Mouse (Mus musculus) neural tube, embryonic 12.5 days (tissue): Measurements from ENCODE around the gene Olfr1120. TPM values are rescaled to one million over a fixed set of nuclear protein-coding genes. Genes with fewer than 3 reads are reported as not detected.
"Not testable (repeated sequence)": the region's sequence is repeated elsewhere in the genome, so short reads cannot be mapped to it uniquely, and the experiment has no call there.

Experiments used
- ATAC-seq: fragments of 200-750 bp; cut with Nextera tagmentation; 2 replicates; pipeline ENCODE4 v1.8.0; 2017; ENCODE audit warnings: low read depth, mild to moderate bottlenecking, moderate TSS enrichment, moderate library complexity; ENCODE audit not compliant: low FRiP score
- H3K27ac ChIP-seq: fragments of 300-500 bp; sonication (generic); 2 replicates; pipeline ENCODE4 v1.5.1; 2016
- H3K27me3 ChIP-seq: fragments of 300-500 bp; sonication (generic); replicated peaks from 2 replicates; pipeline ENCODE4 v1.6.1; 2016; ENCODE audit warnings: mild to moderate bottlenecking
- H3K36me3 ChIP-seq: fragments of 300-500 bp; sonication (generic); 2 replicates; pipeline ENCODE4 v1.6.1; 2016; ENCODE audit warnings: mild to moderate bottlenecking
- H3K4me1 ChIP-seq: fragments of 300-500 bp; sonication (generic); 2 replicates; pipeline ENCODE4 v1.6.1; 2016
- H3K4me2 ChIP-seq: fragments of 300-500 bp; sonication (generic); replicated peaks from 2 replicates; pipeline ENCODE4 v1.6.1; 2016; ENCODE audit warnings: mild to moderate bottlenecking
- H3K4me3 ChIP-seq: fragments of 300-500 bp; sonication (generic); 2 replicates; pipeline ENCODE4 v1.5.1; 2016
- H3K9ac ChIP-seq: fragments of 300-500 bp; sonication (generic); 2 replicates; pipeline ENCODE4 v1.6.1; 2016; ENCODE audit warnings: mild to moderate bottlenecking
- H3K9me3 ChIP-seq: fragments of 300-500 bp; sonication (generic); 2 replicates; pipeline ENCODE4 v1.6.1; 2016; ENCODE audit warnings: mild to moderate bottlenecking
- WGBS: fragments of 180-500 bp; shearing (Covaris S2); methylation state at CpG from one replicate; pipeline ENCODE4 v1.1.7; 2016; 5-methylcytosine and 5-hydroxymethylcytosine counted together
- polyA plus RNA-seq: library from polyadenylated mRNA; unstranded; fragments of >200 nt; fragmentation: Nextera tagmentation; extraction: Ambion mirVana; gene quantifications from 2 replicates; pipeline ENCODE4 v1.2.1, GENCODE M21; 2016

The Olfr1120 gene
- not detected in 2 replicates for polyA plus RNA-seq

GRCm38 (mm10) chr2:87354515-87354914 lies at the start of gene Olfr1120:
Gene Olfr1120 (plus strand): TSS chr2:87354815.
- WGBS = 71% methylated on average over 2 of the region's 2 CpGs

GRCm38 (mm10) chr2:87307281-87307680 lies 47.3 kb upstream of the Olfr1120 start, which contains the start of gene Olfr1118:
Gene Olfr1118 (plus strand): TSS chr2:87307581.
- H3K27me3 ChIP-seq = no peaks in the 10 kb centered on the region
- H3K4me3 ChIP-seq = no peak within 1 kb of the TSS
- H3K4me1 ChIP-seq = no peaks in the 10 kb centered on the region
- no peak within 1 kb of the TSS for H3K27ac ChIP-seq
- H3K9ac ChIP-seq = no peak within 1 kb of the TSS
- no peak for ATAC-seq
- H3K36me3 ChIP-seq = no peaks in the 10 kb centered on the region
- WGBS = 74% methylated on average over 1 of the region's 1 CpGs
- no peaks in the 10 kb centered on the region for H3K9me3 ChIP-seq
- no peak within 1 kb of the TSS for H3K4me2 ChIP-seq

More at GRCm38 (mm10) chr2:87354515-87354914, at the start of gene Olfr1120:
- no peak for ATAC-seq
- Histone ChIP-seq H3K36me3 (no peaks in the 10 kb centered on the region), H3K4me2 (no peak within 1 kb of the TSS), H3K27me3 (no peaks in the 10 kb centered on the region), H3K9ac (no peak within 1 kb of the TSS), H3K9me3 (no peaks in the 10 kb centered on the region), H3K4me1 (no peaks in the 10 kb centered on the region), H3K4me3 (no peak within 1 kb of the TSS), H3K27ac (no peak within 1 kb of the TSS)

- not testable (repeated sequence) for H3K27me3 ChIP-seq, H3K9ac ChIP-seq, H3K36me3 ChIP-seq, ATAC-seq, H3K4me2 ChIP-seq, H3K4me3 ChIP-seq, H3K4me1 ChIP-seq, H3K27ac ChIP-seq, H3K9me3 ChIP-seq
- WGBS = 91% methylated on average over 2 of the region's 2 CpGs
These were observed 5.5 kb downstream of the Olfr1120 start for GRCm38 (mm10) chr2:87360121-87360520.

GRCm38 (mm10) chr2:87369595-87369994 lies 15.0 kb downstream of the Olfr1120 start, which contains the start of gene Olfr1121:
Gene Olfr1121 (plus strand): TSS chr2:87369895.
- no peaks in the 10 kb centered on the region for H3K27me3 ChIP-seq

GRCm38 (mm10) chr2:87371726-87372125 lies 17.1 kb downstream of the Olfr1120 start:
- H3K4me2 ChIP-seq = no peak overlapping the region
- WGBS = 90% methylated on average over 4 of the region's 4 CpGs
- no peaks in the 10 kb centered on the region for H3K27me3 ChIP-seq
- ATAC-seq = no peak
- no peak overlapping the region for H3K27ac ChIP-seq
- no peak overlapping the region for H3K4me3 ChIP-seq
- no peaks in the 10 kb centered on the region for H3K4me1 ChIP-seq
- no peaks in the 10 kb centered on the region for H3K9me3 ChIP-seq
- H3K9ac ChIP-seq = no peak overlapping the region
- no peaks in the 10 kb centered on the region for H3K36me3 ChIP-seq

More at GRCm38 (mm10) chr2:87369595-87369994, 15.0 kb downstream of the Olfr1120 start, which contains the start of gene Olfr1121:
- Histone ChIP-seq H3K36me3 (no peaks in the 10 kb centered on the region), H3K4me1 (no peaks in the 10 kb centered on the region), H3K9ac (no peak within 1 kb of the TSS), H3K4me3 (no peak within 1 kb of the TSS), H3K9me3 (no peaks in the 10 kb centered on the region), H3K27ac (no peak within 1 kb of the TSS), H3K4me2 (no peak within 1 kb of the TSS)
- 39% methylated on average over 1 of the region's 1 CpGs for WGBS
- ATAC-seq = no peak

GRCm38 (mm10) chr2:87383935-87384334 lies 29.3 kb downstream of the Olfr1120 start:
- no peaks in the 10 kb centered on the region for H3K27me3 ChIP-seq
- no peaks in the 10 kb centered on the region for H3K9me3 ChIP-seq
- no peaks in the 10 kb centered on the region for H3K36me3 ChIP-seq
- H3K4me1 ChIP-seq = no peaks in the 10 kb centered on the region
- no peak overlapping the region for H3K4me3 ChIP-seq
- H3K4me2 ChIP-seq = no peak overlapping the region
- 80% methylated on average over 2 of the region's 2 CpGs for whole genome bisulfite sequencing
- no peak overlapping the region for H3K9ac ChIP-seq
- H3K27ac ChIP-seq = no peak overlapping the region
- no peak for ATAC-seq

- no peaks in the 10 kb centered on the region for H3K36me3 ChIP-seq
- no peaks in the 10 kb centered on the region for H3K9me3 ChIP-seq
- no peaks in the 10 kb centered on the region for H3K27me3 ChIP-seq
- H3K9ac ChIP-seq = no peak within 1 kb of the TSS
- H3K27ac ChIP-seq = no peak within 1 kb of the TSS
- no peak for ATAC-seq
- H3K4me3 ChIP-seq = no peak within 1 kb of the TSS
- H3K4me2 ChIP-seq = no peak within 1 kb of the TSS
- no peaks in the 10 kb centered on the region for H3K4me1 ChIP-seq
- WGBS = 88% methylated on average over 2 of the region's 2 CpGs
These were observed 30.9 kb downstream of the Olfr1120 start, which contains the start of gene Olfr1122 for GRCm38 (mm10) chr2:87385549-87385948. Gene Olfr1122 (plus strand): TSS chr2:87385849.

- H3K4me3 ChIP-seq, H3K36me3 ChIP-seq, H3K4me2 ChIP-seq, H3K9ac ChIP-seq, H3K27ac ChIP-seq, H3K9me3 ChIP-seq, H3K4me1 ChIP-seq, H3K27me3 ChIP-seq, ATAC-seq: not testable (repeated sequence)
- WGBS = 91% methylated on average over 5 of the region's 5 CpGs
These were observed 39.0 kb downstream of the Olfr1120 start for GRCm38 (mm10) chr2:87393605-87394004.

- not testable (repeated sequence) for H3K4me2 ChIP-seq, H3K27me3 ChIP-seq, H3K4me1 ChIP-seq, ATAC-seq, H3K4me3 ChIP-seq, H3K9ac ChIP-seq, H3K9me3 ChIP-seq, H3K36me3 ChIP-seq, H3K27ac ChIP-seq
- WGBS = 83% methylated on average over 7 of the region's 7 CpGs
These were observed 40.1 kb downstream of the Olfr1120 start for GRCm38 (mm10) chr2:87394686-87395085.

Other genes with a start within 250 kb of the Olfr1120 start
- not detected in 2 replicates for gene Olfr259, start 240.2 kb upstream of the Olfr1120 start, polyA plus RNA-seq
- gene Olfr1110, start 214.5 kb upstream of the Olfr1120 start, polyA plus RNA-seq = not detected in 2 replicates
- gene Olfr1111, start 202.2 kb upstream of the Olfr1120 start, polyA plus RNA-seq = not detected in 2 replicates
- gene Olfr1112, start 167.0 kb upstream of the Olfr1120 start, polyA plus RNA-seq = not detected in 2 replicates
- not detected in 2 replicates for gene Olfr1113, start 145.8 kb upstream of the Olfr1120 start, polyA plus RNA-seq
- not detected in 2 replicates for gene Olfr1115, start 106.8 kb upstream of the Olfr1120 start, polyA plus RNA-seq
- gene Olfr1116, start 87.3 kb upstream of the Olfr1120 start, polyA plus RNA-seq = not detected in 2 replicates
- not detected in 2 replicates for gene Olfr1118, start 47.2 kb upstream of the Olfr1120 start, polyA plus RNA-seq
- gene Olfr1121, start 15.1 kb downstream of the Olfr1120 start, polyA plus RNA-seq = not detected in 2 replicates
- not detected in 2 replicates for gene Olfr1122, start 31.0 kb downstream of the Olfr1120 start, polyA plus RNA-seq
- gene Olfr1123, start 61.8 kb downstream of the Olfr1120 start, polyA plus RNA-seq = not detected in 2 replicates
- gene Olfr1124, start 75.5 kb downstream of the Olfr1120 start, polyA plus RNA-seq = 0.13 TPM in 2 replicates
- not detected in 2 replicates for gene Olfr1126, start 99.1 kb downstream of the Olfr1120 start, polyA plus RNA-seq
- not detected in 2 replicates for gene Pramel7, start 142.3 kb downstream of the Olfr1120 start, polyA plus RNA-seq
- not detected in 2 replicates for gene Pramel6, start 151.8 kb downstream of the Olfr1120 start, polyA plus RNA-seq
- gene Olfr153, start 177.0 kb downstream of the Olfr1120 start, polyA plus RNA-seq = not detected in 2 replicates
- gene Olfr1128, start 190.7 kb downstream of the Olfr1120 start, polyA plus RNA-seq = not detected in 2 replicates
- gene Olfr1129, start 219.1 kb downstream of the Olfr1120 start, polyA plus RNA-seq = not detected in 2 replicates